Mouse (Mus musculus): ENCODE results near the gene Frmd5. TPM values are rescaled to one million over a fixed set of nuclear protein-coding genes. Genes with fewer than 3 reads are reported as not detected.
A peak's percentile ranks its signal among the peaks of the same experiment; 100 is the strongest.

Frmd5 gene
- total RNA-seq, 2 experiments from 2014 or later, result 30.1 to 37.0 TPM

DNA sequence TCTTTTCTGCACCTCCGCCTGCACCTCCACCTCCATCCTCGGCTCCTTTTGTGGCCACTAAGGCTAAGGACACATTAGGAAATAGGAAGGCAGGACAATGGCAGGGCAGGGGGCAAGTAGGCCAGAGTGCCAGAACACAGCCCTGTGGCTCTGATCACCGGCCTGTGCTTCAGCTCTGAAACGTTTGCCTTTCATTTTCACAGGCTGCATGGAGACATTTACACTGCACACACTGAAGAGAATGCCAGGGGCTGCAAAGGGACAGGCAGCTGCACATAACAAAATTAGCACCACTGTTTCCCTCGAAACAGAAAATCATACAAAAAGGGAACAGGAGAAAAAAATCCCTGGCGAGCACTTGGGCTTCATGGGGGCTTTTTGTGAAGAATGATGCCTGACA lies 107.6 kb downstream of the Frmd5 start:
- DNase-seq (ENCODE audit: extremely low spot score in 1 of 2, low spot score in 1 of 2), result no peak

DNA sequence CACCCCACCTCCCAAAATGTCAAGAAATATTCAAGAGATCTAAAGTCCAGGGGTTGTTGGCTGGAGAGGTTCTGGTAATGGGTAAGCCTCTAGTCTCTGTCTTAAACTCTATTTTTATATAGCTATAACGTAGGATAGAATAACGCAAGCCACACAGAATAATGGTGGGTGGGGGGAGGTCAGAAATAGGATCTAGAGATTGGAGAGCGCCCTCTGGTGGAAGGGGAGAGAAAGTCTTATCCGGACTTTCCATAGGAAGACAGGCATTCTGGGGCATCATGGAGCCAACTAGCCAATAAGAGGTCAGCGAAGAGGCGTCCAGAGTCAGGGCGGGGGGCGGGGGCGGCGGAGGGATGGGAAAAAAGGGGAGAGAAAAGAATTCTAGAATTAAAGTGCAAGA lies 111.5 kb downstream of the Frmd5 start:
- peak in 1 of 2 experiments; percentile 33 for DNase-seq (ENCODE audit: extremely low spot score in 1 of 2, low spot score in 1 of 2)

DNA sequence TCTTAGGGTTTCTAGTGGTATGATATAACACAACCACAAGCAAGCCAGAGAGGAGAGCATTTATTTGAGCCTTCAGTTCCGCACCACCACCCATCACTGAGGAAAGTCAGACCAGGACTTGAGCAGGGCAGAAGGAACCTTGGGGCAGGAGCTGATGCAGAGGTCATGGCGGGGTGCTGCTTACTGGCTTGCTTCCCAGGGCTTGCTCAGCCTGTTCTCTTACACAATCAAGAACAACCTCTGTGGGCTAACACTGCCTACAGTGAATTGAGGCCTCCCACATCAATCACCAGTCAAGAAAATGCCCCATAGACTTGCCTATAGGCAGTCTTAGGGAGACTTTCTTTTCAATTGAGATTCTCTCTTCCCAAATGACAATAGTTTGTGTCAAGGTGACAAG lies 118.8 kb downstream of the Frmd5 start:
- DNase-seq (ENCODE audit: extremely low spot score in 1 of 2, low spot score in 1 of 2), result no peak

DNA sequence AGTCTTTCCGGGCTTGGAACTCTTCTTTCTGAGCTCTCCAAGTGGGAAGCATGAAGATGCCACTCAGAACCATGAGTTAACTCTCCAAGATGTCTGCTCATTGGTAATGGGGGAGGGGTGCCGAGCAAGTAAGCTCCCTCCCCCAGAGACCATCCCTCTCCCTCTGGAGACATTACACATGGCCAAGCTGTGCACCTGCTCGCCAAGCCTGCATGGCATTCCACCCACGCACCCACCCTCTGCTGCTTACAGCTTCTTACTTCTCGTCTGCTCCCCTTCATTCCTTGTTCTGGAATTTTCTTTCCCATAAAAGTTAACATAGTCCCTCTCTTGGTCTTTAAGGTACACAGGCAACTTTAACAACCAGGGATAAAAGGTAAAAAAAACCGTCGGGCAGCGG lies 123.3 kb downstream of the Frmd5 start:
- no peak for DNase-seq (ENCODE audit: extremely low spot score in 1 of 2, low spot score in 1 of 2)

DNA sequence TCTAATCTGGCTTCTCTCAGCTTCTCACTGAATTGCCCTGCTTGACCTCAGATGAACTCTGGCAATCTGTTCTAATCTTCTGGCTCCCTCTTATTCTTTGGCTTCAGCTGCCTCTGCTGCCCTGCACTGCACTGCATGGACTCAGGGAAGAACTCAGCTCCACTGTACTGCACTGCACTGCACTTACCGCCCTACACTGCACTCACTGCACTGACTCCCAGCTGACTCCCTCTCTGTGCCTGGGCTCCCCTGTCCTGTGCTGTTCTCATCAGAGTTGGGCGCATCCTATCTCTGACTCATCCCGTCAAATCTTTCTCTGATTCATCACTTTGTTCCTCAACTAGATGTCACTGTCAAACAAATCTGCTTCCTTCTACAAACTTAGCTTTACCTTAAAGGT lies 124.5 kb downstream of the Frmd5 start:
- DNase-seq (ENCODE audit: extremely low spot score in 1 of 2, low spot score in 1 of 2), result no peak

DNA sequence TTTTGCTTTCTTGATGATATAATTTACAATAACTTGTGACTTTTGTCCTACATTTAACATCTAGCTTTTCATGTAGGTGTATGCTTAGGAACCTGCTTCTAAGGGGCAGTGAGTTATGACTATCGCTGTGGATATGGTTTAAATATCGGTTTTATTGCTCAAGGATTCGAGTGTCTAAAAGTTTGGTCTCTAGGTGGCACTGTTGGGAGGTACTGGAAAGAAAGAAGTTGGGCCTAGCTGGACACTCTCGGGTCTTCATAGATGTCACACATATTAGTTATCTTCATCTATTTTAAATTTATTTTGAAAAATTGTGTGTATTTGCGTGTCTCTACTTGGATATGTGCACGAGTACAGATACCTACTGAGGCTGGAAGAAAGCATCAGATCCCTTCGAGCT lies 127.2 kb downstream of the Frmd5 start:
- no peak for DNase-seq (ENCODE audit: extremely low spot score in 1 of 2, low spot score in 1 of 2)

DNA sequence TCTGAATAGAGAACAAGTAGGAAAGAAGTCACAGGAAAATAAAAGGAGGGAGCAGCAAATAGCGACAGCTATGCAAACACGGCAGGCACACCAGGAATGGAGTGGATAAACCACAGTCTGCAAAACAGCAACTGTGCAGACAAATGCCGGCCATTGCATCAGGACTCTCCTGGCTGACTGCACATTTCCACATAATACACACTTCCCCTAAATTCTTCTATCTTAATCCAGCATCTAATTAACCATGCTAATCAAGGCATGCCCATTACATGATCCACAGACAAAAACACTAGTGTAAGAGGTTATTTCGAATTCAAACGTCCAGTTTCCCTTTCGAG lies 129.3 kb downstream of the Frmd5 start:
- no peak for DNase-seq (ENCODE audit: extremely low spot score in 1 of 2, low spot score in 1 of 2)

DNA sequence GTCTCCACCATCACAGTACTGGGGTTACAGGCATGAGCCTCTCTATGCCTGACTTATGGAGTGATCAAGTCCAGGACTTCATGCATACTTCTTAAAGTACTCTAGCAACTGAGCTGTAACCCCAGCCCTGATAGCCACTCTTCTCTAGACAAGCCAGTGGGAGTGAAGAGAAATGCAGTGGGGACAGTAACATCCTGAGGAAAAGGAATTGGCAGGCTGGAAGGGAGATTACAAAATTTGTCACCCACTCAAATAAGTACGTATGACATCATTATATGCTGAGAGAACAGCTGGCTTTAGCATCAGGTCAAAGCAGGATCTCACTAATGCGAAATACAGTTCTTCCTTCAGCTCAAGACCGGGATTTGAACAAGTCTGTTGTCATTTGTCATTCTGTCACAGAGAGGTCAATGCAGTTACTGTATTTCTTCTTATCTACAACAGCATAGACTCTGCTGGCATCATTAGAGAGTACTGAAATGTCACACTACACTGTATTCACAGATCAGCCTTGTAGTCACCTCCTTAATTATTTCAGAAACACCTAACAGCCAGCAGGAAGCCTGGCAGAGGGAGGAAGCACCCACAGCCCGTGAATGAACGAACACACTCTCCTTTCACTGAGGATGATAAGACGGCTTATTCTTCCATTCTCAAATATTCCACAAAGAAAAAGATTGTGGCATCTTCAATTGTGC lies 129.8 kb downstream of the Frmd5 start:
- DNase-seq (ENCODE audit: extremely low spot score in 1 of 2, low spot score in 1 of 2), result no peak

DNA sequence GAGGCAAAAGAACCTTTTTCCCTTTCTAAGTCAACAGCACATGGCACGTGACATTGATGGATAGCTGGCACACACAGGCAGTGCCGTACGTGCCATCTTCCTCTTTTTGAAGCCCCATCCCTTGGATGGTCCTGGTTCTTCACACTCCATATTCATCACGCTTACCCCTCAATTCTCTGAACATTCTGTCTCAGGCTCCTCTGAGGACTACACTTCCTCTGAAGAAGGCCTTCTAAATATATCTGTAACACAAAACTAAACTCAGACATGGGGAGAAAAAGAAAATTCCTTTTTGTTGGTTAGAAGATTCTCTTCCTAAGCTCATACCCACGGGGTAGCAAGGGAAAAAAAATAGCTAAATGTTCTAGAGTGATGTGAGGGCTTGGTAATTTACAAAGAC lies 131.0 kb downstream of the Frmd5 start:
- no peak for DNase-seq (ENCODE audit: extremely low spot score in 1 of 2, low spot score in 1 of 2)

DNA sequence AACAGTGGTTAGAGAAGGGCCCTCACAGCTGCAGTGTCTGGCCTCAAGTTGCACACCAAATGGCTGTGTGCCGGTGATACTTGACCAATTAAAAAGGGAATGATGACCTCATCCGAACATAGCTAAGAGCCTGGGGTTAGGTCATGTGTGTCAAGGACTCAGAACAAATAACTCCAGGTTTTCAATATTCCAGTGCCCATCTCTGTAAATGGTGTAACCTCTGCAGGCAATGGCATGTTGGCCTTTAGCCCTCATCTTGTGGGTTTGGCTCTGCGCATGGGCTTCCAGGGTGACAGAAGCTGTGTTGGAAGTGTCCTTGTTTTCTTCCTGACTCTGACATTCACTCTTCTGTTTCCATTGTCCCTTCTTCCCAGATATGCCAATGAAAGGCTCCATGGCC lies 131.8 kb downstream of the Frmd5 start:
- no peak for DNase-seq (ENCODE audit: extremely low spot score in 1 of 2, low spot score in 1 of 2)

DNA sequence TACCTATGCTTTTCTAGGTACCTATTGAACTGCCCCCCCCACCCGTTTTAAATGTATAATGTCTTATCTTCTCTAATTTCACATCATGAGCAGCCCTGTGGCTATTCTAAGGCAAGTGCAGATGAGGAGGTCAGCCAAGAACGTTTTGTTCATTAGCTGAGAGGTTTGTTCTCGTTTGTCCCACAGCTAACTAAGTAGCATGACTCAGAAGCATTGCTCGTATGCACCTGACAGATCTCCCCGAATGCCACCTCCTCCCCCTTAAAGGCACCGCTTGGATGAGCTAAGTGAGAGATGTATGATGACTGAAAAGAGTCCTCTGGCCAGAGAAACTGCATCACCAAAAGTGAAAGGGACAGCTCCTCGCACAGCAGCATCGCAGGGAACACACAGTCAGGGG lies 132.7 kb downstream of the Frmd5 start:
- DNase-seq (ENCODE audit: extremely low spot score in 1 of 2, low spot score in 1 of 2), result no peak

DNA sequence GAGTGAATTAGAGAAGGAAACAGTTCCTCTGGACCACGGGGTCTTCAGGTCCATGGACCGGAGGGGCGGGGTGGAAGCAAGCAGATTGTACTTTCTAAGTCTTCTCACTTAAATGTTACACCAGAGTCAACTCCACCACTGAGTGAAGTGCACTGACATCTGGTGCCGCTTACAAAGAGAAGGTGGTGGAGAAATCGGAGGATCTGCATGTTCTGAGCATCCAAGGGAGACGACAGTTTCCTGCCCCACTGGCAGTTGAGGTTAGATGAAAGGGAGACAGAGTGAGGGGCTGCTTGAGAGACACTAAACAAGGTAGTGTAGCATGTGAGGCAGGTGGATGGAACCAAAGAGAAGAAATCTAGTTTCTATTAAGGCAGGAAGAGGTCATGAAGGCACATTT lies 137.0 kb downstream of the Frmd5 start:
- DNase-seq (ENCODE audit: extremely low spot score in 1 of 2, low spot score in 1 of 2), result no peak

DNA sequence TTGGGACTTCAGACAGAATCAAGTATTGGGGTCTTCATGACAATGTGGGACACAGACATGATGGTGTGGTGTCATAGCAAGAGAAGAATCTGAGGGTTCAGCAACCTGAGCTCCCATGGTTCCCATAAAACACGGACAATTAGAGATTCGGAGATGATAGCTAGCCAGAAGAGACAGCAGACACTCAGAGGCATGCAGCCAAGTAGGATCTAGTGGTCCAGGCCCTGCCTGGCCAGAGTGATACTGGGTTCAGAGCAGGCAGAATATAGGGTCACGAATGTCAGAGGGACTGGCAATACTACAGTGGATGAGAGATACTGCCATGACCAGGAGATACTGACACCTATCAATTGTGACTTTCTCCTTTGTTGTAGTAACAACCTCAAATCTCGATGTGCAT lies 138.6 kb downstream of the Frmd5 start:
- DNase-seq (ENCODE audit: extremely low spot score in 1 of 2, low spot score in 1 of 2), result no peak

DNA sequence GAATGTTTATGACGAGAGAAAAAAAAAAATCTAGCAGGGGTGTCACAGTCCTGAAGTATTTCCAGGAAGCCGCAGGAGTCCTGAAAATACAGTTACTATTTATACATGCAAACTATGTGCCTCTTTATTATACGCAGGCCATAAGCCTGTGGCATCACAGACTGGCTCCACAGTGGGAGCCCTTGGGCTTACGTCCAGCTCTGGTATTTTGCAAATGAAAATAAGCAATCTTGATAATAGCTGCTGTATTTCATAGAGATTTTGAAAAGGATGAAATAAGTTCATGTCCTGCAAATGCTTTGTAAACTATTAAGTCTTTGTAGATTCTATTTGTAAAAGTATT lies 145.8 kb downstream of the Frmd5 start:
- no peak for DNase-seq (ENCODE audit: extremely low spot score in 1 of 2, low spot score in 1 of 2)

DNA sequence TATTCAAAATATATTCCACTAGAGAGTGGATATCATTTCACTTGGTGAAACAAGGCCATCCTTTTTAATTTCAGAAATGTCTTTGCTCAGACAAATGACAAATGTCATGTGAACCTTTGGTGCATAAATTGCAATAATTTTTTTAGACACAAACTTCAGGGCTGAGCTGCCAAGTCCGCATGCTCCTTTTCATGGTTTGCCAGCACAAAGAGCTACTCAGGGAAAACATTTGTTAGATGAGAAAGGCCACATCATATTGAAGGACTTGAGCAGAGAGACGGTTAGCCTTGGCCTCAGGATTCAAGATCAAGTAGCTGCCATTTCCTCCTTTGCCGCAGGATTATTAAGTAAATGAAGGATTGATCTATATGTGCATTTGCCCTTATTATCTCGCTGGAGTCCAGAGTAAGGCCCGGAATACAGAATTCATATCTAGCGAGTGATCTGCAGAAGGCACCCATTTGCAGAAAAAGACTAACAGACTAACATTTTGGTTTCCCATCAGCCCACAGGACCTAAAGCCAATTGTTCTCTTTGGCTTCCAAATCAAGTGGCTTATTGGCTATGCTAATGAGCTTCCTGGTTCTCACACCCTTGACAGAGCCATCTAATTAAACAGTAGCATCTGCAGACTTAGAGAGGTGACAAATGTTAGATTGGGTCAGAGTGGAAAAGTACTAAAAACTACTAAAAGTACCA lies 146.3 kb downstream of the Frmd5 start:
- no peak for DNase-seq (ENCODE audit: extremely low spot score in 1 of 2, low spot score in 1 of 2)

DNA sequence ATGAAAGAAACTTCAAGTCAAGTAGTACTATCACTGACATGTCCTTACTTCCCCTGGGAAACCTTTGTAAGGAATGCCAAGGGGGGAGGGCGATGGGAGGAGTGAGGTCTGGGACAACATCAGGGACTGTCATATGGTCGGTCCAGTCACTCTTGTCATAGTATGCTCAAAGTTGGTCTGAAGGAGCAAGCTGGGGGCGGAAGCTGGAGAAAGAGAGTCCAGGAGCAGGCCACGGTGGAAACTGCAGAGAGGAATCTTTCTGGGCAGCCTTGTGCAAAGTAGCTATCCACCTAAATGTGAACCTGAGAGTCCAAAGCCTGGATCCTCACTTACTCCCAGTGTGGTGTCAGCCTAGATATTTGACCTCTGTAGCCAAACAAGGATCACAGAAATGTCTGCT lies 147.5 kb downstream of the Frmd5 start:
- no peak for DNase-seq (ENCODE audit: extremely low spot score in 1 of 2, low spot score in 1 of 2)

DNA sequence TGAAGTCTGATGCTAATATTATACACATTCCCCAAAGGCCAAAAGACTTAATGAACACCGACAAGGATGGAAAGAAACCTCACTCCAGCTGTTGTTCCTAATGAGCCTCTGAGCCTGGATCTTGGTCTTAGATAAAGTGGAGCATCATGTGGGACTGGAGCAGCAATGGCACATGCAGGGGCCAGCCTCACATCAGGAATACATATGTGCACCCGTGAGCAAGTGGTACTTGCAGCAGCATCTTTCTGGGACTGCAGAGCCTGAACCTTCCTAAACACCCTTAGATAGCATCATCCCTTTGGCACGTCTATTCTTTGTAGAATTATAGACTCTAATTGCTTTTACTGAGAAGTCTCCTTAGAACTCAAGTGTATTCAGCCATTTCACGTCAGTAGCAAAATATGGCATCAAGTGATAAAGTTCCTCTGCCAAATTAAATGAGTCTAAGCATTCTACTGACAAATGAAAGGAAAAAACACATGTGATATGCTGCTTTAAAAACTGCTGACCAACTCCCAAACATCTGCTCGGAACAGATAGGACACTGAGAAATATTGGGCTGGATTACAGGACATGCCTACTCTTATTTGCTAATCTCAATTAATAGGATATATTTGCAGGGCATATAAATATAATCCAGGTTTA lies 148.6 kb downstream of the Frmd5 start:
- DNase-seq (ENCODE audit: extremely low spot score in 1 of 2, low spot score in 1 of 2), result no peak

DNA sequence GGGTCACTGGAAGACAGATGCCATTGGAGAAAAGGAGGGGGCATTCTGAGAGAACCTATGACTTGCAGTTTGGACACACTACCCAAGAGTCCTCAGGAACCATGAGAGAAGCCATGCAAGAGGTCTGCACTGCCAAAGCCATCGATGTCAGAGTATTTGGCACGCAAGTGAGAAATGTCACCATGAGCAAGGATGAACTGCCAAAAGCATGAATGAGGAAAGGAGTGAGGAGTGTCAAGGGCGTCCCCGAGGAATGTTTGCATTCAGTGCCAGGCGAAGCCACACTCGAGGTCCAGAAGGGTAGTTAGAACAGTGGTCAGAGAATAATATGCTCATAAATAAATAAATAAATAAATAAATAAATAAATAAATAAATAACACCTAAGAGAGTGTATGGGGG lies 150.9 kb downstream of the Frmd5 start:
- DNase-seq (ENCODE audit: extremely low spot score in 1 of 2, low spot score in 1 of 2), result no peak

DNA sequence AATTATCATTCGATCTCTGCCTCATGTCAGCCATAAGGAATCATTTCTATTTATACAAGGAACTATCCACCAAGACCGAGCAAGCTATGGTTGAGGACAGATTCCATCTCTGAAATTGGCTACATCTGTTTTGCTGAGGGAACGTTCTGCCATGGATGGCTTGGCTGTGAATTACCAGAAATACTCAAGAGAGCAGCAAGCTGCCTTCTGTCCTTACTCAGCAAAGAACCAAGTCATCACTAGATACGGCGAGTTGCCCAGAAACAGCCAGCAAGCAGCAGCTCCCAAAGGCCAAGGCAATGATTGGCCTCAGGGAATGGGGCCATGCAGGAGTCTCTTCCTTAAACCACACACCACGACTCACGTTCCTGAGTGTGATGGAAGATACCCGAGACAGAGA lies 151.8 kb downstream of the Frmd5 start:
- no peak for DNase-seq (ENCODE audit: extremely low spot score in 1 of 2, low spot score in 1 of 2)

DNA sequence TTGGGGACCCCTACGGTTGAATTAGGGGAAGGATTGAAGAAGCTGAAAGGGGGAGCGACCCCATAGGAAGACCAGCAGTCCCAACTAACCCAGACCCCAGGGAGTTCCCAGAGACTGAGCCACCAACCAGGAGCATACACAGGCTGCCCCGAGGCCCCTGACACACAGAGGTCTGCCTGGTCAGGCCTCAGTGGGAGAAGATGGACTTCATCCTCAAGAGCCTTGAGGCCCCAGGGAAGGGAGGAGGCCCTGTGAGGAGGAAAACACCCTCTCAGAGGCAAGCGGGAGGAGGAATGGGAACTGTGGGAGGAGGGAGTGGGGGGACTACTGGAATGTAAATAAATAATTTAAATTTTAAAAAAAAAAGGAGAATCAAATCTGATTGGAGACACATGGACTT lies 160.4 kb downstream of the Frmd5 start:
- no peak for DNase-seq (ENCODE audit: extremely low spot score in 1 of 2, low spot score in 1 of 2)

DNA sequence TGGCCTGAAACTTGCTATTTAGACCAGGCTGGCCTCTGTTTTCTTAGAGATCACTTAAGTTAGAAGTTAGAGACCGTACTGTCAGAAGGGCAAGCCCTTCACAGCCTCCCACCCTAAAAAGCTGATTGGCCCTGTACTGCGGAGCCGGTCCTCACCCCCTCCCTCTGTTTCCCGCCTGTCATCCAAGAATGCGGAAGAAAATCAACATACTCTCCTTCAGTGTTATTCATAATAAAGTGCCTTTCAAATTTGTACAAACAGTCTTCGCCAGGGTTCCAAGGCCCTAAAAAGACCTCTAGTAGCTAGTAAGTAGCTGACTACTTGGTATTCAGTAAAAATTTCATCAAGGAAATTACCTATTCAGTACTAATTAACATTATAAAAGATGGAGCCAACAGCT lies 164.0 kb downstream of the Frmd5 start:
- DNase-seq (ENCODE audit: extremely low spot score in 1 of 2, low spot score in 1 of 2), result no peak

DNA sequence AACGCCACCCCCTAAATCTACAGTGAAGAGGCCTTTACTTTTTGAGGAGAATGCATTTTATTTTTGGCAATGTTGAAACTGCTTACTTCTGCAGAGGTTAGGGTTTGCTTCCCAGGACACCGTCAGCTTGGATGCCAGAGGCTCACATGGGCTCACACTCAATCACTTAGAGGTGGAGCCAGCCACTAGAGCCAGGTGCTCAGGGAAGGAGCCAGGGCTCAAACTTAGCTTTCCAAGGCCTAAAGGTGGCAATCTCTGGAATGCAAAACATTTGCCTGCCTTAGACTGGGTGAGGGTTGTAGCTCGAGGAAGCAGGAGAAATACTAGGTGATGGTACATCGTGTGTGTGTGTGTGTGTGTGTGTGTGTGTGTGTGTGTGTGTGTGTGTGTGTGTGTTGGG lies 174.8 kb downstream of the Frmd5 start:
- no peak for DNase-seq (ENCODE audit: extremely low spot score in 1 of 2, low spot score in 1 of 2)
